Mouse (Mus musculus) brown adipose tissue, adult 24 weeks (tissue): ENCODE results near the gene E130208F15Rik. TPM values are rescaled to one million over a fixed set of nuclear protein-coding genes. Genes with fewer than 3 reads are reported as not detected.

Source experiments
- H3K27ac ChIP-seq: fragments of 200-500 bp; replicated peaks from 2 replicates; pipeline ENCODE4 v1.5.1; 2012; ENCODE audit warnings: low read depth, mild to moderate bottlenecking, low read length
- H3K4me1 ChIP-seq: fragments of 200-500 bp; 2 replicates; pipeline ENCODE4 v1.6.1; 2012; ENCODE audit warnings: low read length, mixed read lengths; ENCODE audit not compliant: control insufficient read depth, insufficient read depth, insufficient read length
- H3K4me3 ChIP-seq: fragments of 200-500 bp; 2 replicates; pipeline ENCODE4 v1.5.1; 2012; ENCODE audit warnings: low read depth, mild to moderate bottlenecking, low read length, moderate library complexity; ENCODE audit not compliant: insufficient read depth
- polyA plus RNA-seq: library from polyadenylated mRNA; stranded (reverse); fragments of >200 nt; gene quantifications from 2 replicates; pipeline ENCODE4 v1.2.4, GENCODE M21; 2012; ENCODE audit not compliant: missing spikeins, insufficient read depth, insufficient read length

The E130208F15Rik gene
- polyA plus RNA-seq, 1 experiment, result 1.6 TPM

DNA sequence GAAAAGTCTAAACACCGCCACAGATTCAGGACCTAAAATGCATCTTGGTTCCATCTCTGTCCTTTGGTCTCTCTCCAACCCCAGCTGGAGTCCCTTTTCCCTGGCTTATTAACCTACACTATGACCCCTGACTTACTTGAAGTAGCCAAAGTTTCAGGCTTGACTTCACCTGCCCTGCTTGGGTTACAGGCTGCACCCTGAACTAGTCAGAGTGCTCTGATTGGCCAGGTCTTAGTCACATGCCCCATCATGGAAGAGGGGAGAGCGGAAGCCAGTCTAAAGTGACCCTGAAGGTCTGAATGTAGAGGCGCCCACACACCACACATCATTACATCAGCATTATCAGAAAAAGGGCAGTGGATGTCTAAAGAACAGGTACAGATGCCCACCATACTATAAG, 3.4 kb upstream of the E130208F15Rik start:
- Histone ChIP-seq H3K27ac (no peak overlapping the region), H3K4me3 (no peak overlapping the region), H3K4me1 (no peaks in the 10 kb centered on the region)

DNA sequence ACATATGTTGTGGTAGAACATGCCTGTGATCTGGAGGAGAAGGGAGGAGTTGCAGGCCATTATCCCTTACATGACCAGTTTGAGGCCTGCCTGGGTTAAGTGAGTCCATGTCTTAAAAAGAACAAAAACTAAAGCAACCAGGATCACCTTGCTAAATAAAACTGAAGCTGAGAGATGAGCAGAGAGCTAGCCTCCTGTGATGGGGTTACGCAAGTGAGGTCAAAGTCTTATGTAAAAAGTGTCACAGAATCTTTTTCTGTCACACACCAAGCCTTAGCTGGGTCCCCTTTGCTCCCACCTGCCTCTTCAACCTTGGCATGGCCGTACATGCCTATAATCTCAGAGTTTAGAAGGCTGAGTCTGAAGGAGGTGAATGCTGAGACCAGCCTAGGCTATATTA, 594 bp upstream of the E130208F15Rik start:
- no peaks in the 10 kb centered on the region for H3K4me1 ChIP-seq
- no peak overlapping the region for H3K27ac ChIP-seq
- H3K4me3 ChIP-seq, result 0 out of 2 replicates have a peak overlapping the region, but pooled peaks have one; percentile 73

- Histone ChIP-seq H3K27ac (peak overlapping the region; percentile 82), H3K4me3 (peak overlapping the region; percentile 73), H3K4me1 (no peaks in the 10 kb centered on the region)
These were observed 736 bp downstream of the E130208F15Rik start for GRCm38 (mm10) chr7:30322285-30322667.

GRCm38 (mm10) chr7:30322865-30323264, 1.3 kb downstream of the E130208F15Rik start:
- Histone ChIP-seq H3K4me1 (no peaks in the 10 kb centered on the region), H3K27ac (peak overlapping the region; percentile 82), H3K4me3 (peak overlapping the region; percentile 63)

DNA sequence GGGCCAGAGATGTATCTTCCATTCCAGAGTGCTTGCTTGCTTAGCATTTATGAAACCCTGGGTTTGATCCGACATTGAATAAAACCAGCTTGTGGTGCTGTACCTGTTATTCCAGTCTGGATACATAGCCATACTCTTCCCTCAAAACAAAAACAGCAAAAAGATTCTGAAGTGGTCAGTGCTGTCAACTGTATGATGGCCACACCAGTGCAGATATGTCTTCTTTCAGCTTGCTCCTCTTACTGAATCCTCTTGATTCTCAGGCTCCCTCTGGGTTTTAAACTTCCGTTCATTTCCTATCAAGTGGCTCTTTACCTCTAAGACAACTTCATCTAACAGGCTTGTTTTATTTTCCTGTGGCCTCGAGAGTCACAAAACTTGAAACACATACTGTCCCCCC, 2.3 kb downstream of the E130208F15Rik start, which contains the start of gene Sdhaf1:
Sdhaf1 (minus strand) TSS at position 101 of the 400 bp plus-strand sequence.
- H3K4me3 ChIP-seq, result peak within 1 kb of the TSS; percentile 63
- peak within 1 kb of the TSS; percentile 82 for H3K27ac ChIP-seq
- no peaks in the 10 kb centered on the region for H3K4me1 ChIP-seq

GRCm38 (mm10) chr7:30324300-30324944, 2.9 kb downstream of the E130208F15Rik start:
- H3K27ac ChIP-seq, result no peak overlapping the region
- no peak overlapping the region for H3K4me3 ChIP-seq
- no peaks in the 10 kb centered on the region for H3K4me1 ChIP-seq

DNA sequence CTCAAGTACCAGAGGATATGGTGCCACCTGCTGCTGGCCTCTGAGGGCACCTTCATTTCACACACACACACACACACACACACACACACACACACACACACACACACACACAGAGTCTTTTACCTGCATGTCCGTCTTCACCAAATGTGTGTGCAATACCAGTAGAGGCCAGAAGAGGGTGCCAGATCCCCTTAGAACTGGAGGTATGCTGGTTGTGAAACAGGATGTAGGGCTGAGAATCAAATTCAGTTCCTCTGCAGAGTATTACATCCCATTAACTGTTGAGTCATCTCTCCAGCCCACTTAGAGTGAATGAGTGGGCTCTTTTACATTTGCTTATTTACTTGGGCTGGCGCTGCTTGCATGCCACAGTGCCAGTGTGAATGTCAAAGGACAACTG, 3.8 kb downstream of the E130208F15Rik start:
- Histone ChIP-seq H3K4me3 (no peak overlapping the region), H3K4me1 (no peaks in the 10 kb centered on the region), H3K27ac (no peak overlapping the region)

DNA sequence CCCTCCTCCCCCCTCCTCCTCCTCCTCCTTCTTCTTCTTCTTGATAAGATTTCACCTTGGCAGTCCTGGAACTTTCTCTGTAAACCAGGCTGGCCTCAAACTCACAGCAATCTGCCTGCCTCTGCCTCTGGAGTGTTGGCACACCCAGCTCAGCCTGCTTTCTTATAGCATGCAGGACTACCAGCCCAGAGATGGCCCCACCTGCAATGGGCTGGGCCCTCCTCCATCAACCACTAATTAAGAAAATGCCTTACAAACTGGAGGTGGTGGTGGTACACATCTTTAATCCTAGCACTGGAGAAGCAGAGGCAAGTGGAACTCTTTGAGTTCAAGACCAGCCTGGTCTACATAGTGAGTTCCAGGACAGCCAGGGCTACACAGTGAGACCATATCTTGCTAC, 4.9 kb downstream of the E130208F15Rik start:
- Histone ChIP-seq H3K4me1 (no peaks in the 10 kb centered on the region), H3K27ac (no peak overlapping the region), H3K4me3 (no peak overlapping the region)

GRCm38 (mm10) chr7:30327140-30327539, 5.6 kb downstream of the E130208F15Rik start:
- no peak overlapping the region for H3K27ac ChIP-seq
- no peaks in the 10 kb centered on the region for H3K4me1 ChIP-seq
- no peak overlapping the region for H3K4me3 ChIP-seq

GRCm38 (mm10) chr7:30328379-30328778, 6.8 kb downstream of the E130208F15Rik start:
- Histone ChIP-seq H3K4me3 (no peak overlapping the region), H3K4me1 (no peaks in the 10 kb centered on the region), H3K27ac (no peak overlapping the region)

- H3K27ac ChIP-seq, result no peak overlapping the region
- H3K4me3 ChIP-seq, result no peak overlapping the region
- no peaks in the 10 kb centered on the region for H3K4me1 ChIP-seq
These were observed 10.3 kb downstream of the E130208F15Rik start for GRCm38 (mm10) chr7:30331887-30332286.

GRCm38 (mm10) chr7:30332622-30333259, 11.2 kb downstream of the E130208F15Rik start:
- no peaks in the 10 kb centered on the region for H3K4me1 ChIP-seq
- H3K4me3 ChIP-seq, result no peak overlapping the region
- H3K27ac ChIP-seq, result no peak overlapping the region

GRCm38 (mm10) chr7:30333436-30333835, 11.9 kb downstream of the E130208F15Rik start:
- no peaks in the 10 kb centered on the region for H3K4me1 ChIP-seq
- no peak overlapping the region for H3K4me3 ChIP-seq
- H3K27ac ChIP-seq, result no peak overlapping the region

- no peak overlapping the region for H3K4me3 ChIP-seq
- H3K27ac ChIP-seq, result no peak overlapping the region
- H3K4me1 ChIP-seq, result no peaks in the 10 kb centered on the region
These were observed 13.0 kb downstream of the E130208F15Rik start for GRCm38 (mm10) chr7:30334563-30334962.

- Histone ChIP-seq H3K4me1 (no peaks in the 10 kb centered on the region), H3K27ac (no peak overlapping the region), H3K4me3 (no peak overlapping the region)
These were observed 14.1 kb downstream of the E130208F15Rik start for GRCm38 (mm10) chr7:30335688-30336087.

DNA sequence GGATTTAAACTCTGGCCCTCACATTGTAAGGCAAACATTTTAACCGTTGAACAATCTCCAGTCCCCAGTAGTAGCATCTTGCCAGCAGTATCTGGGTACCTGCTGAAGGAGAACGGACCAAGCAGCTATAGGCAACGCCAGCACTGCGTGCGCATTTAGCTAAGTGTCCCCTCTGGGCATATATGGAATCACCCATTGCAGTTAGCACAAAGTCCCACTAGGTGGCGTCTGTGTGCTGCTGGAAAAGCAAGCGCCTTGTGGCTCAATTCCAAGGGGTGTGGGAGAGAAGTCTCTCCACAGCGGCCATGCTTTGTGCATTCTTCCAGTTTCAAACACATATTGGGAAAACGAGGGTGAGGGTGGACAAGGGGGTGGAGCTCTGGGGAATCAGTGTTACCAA, 14.8 kb downstream of the E130208F15Rik start:
- no peak overlapping the region for H3K27ac ChIP-seq

More for the DNA sequence above, 14.8 kb downstream of the E130208F15Rik start:
- H3K4me3 ChIP-seq, result no peak overlapping the region
- no peaks in the 10 kb centered on the region for H3K4me1 ChIP-seq
